Mouse (Mus musculus) thymus, adult 2 months (tissue): ENCODE data around the gene Zbtb38.

ENCODE experiments used
- CTCF ChIP-seq: fragments of 200-500 bp; IDR thresholded peaks from 2 replicates; pipeline ENCODE4 v1.5.1; 2012; ENCODE audit warnings: mild to moderate bottlenecking, control low read depth, low read length, moderate library complexity, borderline replicate concordance; ENCODE audit not compliant: control insufficient read depth, poor library complexity, insufficient read depth; ENCODE audit errors: extremely low read depth
- POLR2A ChIP-seq: fragments of 200-500 bp; IDR thresholded peaks from 2 replicates; pipeline ENCODE4 v1.6.1; 2012; ENCODE audit warnings: mild to moderate bottlenecking, low read length, control low read depth, moderate library complexity; ENCODE audit not compliant: control insufficient read depth, poor library complexity, insufficient read depth; ENCODE audit errors: extremely low read depth

- TF ChIP-seq CTCF (no peak), POLR2A (no peak)
Observed at GRCm38 (mm10) chr9:96718888-96719287, 33.7 kb downstream of the Zbtb38 start.
